Mouse (Mus musculus): ENCODE measurements at regions not wholly inside any gene's neighbourhood (a gene's known extent, or its start where the extent isn't known, plus 50 kb on each side); places are given as distances from the start of the nearest gene placed in this dataset.
A peak's percentile ranks its signal among the peaks of the same experiment; 100 is the strongest.

DNA sequence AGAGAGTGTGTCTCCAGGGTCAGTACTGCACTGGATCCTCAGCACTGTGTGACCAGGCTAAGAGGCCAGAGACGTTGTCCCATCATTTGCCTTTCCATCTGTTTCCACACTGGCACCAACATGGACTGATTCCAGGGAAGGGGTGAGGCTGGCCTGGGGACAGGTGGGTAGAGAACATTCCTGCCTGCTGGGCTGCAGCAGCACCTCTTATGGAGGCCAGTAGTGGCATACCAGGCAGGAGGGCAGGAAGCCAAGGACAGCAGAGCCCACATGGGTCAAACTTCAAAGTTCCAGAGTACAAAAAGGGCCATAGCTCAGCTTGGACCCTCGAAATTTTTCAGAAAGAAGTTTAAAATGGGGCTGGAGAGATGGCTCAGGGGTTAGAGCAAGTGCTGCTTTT is 115.4 kb upstream of the Ercc6l2 start:
- no peak for DNase-seq (ENCODE audit: low spot score)

DNA sequence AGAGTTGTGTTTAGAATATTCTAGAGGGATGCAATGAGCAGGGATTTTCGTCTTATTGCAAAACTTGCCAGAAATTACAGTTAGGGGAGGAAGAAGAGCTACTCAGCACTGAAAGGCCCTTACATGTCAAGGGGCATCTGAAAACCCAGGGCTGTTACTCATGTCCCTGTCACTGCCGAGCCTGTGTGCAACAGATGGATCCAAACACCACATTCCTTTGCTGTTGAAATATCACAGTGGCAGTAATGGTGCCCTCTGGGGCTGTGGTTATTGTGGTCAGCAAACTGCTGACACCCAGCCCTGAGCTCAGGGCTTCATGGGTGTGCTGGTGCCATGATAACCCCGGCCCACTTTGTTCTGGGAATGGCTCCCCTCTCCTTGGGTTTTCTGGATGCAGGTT is 114.3 kb upstream of the Ercc6l2 start:
- no peak for DNase-seq (ENCODE audit: low spot score)

DNA sequence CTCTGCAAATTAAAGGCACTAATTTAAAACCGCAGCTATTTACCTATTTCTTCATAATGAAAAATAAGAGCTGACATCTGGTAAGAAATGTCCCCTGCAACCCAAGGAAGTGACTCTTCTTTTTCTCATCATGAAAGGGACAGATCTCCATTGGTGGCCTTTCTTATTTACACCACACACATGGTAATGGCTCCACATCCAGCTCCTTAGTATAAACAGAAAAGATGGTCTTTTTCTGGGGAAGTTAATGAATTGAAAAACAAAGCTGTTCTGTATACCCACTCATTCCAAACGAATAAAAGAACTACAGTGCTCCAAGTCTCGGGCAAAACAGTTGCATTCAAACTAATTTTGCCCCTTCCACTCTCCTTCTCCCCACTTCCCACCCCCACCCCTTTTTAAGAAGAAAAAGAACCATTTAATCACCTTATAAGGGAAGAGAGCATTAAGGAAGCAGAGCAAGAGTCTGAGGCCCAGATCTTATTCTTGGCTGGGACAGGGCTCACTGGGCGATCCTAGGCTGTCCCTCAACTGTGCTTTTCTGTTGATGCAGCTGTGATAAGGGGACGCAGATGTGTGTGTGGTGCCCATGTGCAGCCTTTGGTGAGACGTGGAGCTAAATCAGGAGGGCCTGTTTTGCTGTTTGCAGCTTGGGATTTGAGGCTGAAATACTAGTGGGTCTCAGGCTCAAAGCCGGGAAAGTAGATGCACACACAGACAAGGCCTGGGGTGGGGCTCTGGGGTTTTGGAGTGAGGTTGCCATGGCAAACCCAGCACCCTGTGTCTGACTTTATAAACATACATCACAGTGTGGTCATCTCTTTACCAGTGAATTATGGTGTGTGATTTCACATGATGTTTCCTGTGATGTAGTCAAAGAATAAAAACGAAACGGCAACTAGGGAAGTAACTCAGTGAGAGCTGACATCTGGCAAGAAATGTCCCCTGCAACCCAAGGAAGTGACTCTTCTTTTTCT is 113.6 kb upstream of the Ercc6l2 start:
- peak; percentile 9 for DNase-seq (ENCODE audit: low spot score)

DNA sequence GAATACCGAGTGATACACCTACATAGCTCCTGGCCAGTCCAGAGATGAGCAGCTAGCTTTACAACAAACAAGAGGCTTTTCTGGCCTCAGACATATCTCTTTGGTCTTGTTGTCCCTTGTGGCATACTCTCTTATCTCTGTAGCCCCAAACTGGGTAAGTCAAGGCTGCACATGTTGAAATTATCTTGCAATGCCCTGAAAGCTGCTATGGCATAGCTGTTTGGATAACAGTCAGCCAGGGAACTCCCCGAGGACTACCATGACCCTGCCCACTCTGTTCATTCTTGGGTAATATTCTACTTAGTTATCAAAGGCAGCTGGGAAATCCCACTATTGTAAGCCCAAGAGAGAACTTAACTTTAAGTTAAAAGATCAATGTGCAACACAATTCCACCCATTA is 106.5 kb upstream of the Ercc6l2 start:
- no peak for DNase-seq (ENCODE audit: low spot score)

DNA sequence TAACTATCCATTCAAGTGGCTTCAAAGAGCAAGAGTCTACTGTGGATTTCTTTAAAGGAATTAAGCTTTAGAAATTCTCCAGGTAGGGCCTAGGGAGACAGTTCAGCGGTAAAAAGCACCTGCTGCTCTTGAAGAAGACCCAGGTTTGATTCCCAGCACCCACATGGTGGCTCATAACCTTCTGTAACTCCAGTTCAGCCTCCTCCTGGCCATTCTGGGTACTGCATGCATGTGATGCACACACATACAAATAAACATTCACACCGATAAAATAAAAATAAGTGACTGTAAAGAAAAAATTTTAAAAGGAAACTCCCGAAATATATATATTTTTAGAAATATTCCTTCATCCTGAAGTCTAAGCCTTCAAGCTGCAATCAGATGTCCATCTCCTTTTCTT is 101.9 kb upstream of the Ercc6l2 start:
- no peak for DNase-seq (ENCODE audit: low spot score)

DNA sequence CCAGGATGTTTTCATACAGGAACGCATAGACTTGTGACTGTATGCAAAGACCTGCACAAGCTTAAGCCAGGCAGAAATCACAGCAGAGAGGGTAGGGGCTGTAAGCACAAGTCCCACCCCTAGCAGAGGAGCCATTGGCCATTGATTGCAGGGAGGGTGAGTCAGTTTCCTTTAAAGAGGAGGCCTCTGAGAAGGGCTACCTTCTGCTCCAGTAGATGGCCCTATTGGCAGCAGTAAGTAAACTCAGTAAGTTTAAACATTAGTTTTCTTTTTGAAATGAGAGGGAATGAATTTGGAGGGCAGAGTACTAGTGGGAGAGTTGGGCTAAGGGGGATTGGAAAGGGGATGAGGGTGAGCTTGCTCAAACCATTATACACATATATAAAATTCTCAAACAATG is 98.5 kb upstream of the Ercc6l2 start:
- DNase-seq (ENCODE audit: low spot score), result no peak

DNA sequence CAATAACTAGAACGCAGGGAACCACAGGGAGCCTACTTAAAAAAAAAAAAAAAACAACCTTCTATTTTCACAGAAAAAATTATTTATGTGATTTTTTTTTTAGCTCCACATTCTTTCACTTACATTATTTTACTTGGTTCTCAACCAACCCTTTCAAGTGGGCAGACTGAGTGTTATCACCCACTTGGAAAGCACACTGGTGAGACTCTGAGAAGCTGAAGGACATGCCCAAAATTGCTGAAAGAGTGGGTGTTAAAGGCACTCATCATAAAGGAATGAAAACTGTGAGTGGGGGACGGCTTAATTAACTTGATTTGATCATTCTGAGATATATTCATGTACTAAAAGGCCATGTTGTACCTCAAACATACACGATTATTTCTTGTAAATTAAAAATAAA is 97.8 kb upstream of the Ercc6l2 start:
- no peak for DNase-seq (ENCODE audit: low spot score)

DNA sequence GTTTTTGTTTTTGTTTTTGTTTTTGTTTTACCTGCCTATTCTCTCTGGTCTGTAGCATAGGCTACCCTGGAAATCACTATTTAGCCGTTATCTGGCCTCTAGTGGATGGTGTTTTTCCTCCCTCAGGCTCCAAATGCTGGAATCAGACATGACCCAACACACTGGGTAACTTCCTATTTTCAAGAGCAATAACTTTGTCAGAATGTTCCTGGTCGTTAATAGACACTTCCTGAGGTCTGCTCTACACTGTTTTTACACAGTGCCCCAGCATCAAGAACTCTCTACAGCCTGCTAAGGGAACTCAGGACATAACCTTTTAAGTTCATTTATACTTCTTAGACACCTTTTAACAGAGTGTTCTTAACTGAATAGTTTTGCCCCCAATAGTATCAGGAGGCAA is 96.3 kb upstream of the Ercc6l2 start:
- DNase-seq (ENCODE audit: low spot score), result no peak

DNA sequence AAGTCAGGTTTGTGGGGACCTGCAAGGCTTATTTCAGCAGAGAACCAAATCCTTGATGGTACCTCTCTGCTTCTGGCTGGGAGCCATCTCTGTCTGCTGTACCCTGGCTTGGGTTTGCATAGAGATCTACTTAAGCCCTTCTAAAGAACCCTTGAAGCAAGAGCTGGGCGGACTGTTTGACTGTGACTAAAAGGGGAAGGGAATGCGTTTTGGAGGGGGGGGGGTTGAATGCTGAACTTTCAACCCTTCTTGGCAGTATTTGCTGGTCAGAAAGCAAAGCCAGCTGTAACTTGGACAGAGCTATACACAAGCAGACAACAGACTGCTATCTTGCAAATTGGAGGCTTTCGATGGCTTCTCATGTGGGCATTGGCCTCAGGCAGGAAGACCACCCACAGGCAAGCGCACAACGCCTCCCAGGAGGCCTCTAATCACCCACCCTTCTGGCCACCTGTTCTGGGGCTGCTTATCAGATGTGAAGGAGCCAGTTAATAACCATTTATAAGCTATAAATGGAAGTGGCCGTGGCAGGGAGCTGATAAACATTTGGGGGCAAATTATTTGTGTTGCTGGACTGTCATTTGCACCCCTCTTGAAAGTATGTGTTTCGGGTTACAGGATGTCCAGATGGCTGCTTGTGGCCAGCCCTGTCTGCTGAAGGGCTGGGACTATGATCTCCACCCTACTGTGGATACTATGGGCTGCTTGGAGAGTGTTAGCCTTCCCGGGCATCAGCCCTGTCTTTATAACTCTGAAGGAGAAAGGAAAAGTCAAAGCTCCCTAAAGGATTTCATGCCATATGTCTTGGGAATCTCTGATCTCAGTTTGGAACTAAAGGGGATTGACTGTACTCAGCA is 95.5 kb upstream of the Ercc6l2 start:
- DNase-seq (ENCODE audit: low spot score), result no peak

DNA sequence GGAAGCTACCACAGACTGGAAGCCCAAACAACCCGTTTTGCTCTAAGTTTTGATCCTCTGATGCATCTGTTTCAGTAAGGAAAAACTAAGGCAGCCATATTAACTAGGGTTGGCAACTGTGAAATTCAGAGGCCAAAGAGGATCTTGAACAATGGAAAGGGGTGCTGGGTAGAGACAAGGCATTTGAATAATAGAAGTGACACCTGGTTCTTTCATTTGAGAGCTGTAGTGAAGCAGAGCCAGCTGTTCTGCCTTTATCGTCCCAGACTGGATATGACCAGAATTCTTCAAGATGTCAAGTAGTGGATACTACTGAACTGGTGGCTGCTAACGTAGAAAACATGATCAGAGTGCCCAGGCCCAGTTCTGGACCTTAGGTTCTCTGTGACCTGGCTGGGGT is 94.4 kb upstream of the Ercc6l2 start:
- no peak for DNase-seq (ENCODE audit: low spot score)

DNA sequence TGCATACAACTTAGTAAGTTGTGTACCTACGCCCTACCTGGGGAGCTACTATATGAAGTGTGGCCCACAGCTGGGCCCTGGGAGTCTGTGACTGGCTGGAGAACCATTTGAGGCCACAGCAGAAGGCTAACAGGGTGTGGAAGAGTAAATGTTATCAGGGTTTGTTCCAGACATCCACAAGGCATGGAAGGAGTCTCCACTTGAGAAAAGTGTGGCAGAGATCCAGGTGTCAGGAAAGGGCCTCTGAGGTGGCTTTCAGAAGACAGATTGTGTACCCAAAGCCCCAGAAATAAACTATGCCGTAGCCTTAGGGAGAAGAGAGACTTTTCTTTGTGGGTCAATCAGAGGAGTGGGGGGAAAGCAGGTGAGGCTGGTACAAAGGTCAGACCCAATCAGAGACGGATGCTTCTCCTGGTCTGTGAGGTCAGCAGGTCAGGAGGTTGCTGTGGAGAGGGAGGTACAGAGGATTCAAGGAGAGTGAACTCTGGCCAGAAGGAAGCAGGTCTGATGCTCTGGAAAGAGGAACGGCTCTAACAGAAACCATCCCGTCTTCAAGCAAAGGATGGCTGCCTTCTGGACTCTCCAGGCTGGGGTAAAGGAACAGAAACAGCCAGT is 93.9 kb upstream of the Ercc6l2 start:
- no peak for DNase-seq (ENCODE audit: low spot score)

DNA sequence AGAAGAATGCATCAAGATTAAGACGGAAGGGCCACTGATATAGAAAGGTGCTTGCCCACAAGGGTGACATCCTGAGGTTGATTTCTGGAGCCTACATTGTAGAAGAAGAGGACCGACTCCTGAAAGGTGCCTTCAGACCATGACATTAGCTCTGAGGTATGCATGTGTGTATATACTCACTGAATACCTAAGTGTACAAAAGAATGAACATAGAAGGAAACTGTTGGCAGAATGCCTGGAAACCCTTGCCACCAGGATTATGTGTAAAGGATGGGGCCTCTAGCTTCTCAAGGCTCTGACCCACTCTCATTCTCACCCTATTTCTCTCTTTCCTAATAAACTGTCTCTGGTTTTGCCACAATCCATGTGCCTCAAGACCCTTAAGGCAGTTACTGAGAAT is 90.7 kb upstream of the Ercc6l2 start:
- no peak for DNase-seq (ENCODE audit: low spot score)

DNA sequence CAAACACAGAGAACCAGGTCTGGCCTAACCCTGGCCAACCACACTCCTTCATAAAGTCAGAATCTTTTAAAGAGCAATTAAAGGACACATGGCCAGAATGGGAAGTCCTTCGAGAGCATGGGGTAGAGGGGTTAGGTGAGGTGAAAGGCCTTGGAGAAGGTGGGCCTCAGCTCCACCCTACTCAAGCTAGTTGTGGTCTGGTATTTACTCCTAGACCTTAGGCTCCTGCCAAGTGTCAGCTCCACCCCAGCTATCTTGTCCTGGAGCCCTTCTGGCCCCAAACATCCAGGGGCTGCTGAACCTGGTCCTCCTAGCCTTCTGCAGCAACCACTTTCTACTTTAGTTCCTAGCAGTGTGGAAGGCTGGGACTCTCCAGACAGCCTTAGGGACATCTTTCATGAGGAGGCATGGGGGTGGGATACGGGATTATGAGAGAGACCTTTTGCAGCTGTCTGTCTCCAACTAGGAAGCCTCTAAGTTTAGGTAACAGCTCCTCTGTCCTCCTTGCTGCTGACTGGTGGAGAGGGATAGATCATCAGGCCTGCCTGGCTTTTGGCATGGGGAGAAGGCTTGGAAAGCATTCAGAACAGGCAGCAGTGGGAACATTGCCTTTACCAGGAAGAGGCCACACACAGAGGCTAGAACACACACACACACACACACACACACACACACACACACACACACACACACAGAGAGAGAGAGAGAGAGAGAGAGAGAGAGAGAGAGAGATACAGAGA is 90.0 kb upstream of the Ercc6l2 start:
- DNase-seq (ENCODE audit: low spot score), result no peak

DNA sequence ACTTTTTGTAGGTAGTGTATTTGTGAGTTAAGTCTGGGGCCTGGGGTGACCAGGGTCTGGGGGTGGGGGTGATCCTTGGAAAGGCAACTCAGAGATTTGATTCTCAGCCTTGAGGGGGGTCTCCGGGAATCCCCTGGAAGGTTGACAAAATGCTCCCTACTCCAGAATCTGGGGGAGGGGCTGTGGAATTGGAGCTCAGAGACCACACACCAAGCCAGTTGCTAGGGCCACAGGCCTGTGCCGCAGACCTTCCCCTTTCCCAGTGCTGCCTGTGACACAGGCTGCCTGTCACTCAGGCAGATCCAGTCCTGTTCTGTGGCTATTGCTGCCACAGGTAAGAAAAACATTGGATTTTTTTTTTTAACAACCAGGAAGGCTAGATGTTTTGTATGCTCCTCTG is 89.0 kb upstream of the Ercc6l2 start:
- no peak for DNase-seq (ENCODE audit: low spot score)

DNA sequence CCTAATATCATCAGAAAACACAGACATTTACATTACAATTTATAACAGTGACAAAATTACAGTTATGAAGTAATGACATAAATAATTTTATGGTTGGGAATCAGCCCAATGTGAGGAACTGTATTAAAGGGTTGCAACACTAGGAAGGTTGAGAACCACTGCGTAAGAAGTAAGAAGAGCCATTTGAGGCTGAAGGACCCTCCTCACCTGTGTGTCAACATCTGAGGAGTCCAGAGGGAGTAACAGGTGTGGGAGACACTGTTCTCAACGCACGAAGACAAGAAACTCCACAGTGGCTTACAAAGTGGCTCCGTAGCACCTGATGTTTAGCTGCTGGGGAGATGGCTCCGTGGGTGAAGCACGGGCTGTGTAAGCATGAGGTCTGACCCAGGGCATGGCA is 88.5 kb upstream of the Ercc6l2 start:
- DNase-seq (ENCODE audit: low spot score), result no peak

DNA sequence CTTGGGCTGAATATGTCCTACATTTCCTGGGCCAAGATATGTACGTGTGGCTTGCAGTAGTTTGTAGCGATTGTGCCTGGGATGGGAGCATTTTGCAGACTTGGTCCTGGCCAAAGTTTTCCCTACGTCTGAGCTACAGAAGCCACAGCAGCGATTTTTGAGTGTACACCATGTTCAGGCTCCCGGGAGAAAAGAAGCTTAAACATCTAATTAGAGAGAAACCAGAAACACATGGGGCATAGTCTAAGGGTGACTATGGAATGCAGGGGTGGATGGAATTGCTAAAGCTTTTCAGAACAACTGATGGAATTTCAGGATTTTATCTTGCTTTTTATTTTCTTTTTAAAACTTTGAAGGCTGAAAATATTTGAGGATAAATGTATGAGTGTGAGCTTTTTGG is 79.3 kb upstream of the Ercc6l2 start:
- no peak for DNase-seq (ENCODE audit: low spot score)

DNA sequence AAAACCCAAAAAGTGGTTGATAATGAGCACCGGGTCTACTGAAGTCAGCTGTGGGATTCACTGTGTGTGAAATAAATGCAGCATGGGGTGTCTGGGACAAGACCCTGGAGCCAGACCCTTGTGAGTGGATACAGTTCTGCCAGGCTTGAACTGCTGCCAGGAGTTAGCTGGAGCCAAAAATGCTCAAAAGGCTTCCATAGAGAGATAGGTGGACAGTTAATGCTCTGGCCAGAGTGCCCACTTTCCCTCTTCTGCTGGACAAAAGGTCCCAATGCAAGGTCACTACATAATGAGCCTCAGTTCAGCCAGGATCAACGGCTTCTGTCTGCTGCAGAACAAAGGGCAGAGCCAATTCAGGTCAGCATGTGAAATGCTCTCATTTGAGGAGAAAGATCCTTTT is 73.2 kb upstream of the Ercc6l2 start:
- DNase-seq (ENCODE audit: low spot score), result no peak

DNA sequence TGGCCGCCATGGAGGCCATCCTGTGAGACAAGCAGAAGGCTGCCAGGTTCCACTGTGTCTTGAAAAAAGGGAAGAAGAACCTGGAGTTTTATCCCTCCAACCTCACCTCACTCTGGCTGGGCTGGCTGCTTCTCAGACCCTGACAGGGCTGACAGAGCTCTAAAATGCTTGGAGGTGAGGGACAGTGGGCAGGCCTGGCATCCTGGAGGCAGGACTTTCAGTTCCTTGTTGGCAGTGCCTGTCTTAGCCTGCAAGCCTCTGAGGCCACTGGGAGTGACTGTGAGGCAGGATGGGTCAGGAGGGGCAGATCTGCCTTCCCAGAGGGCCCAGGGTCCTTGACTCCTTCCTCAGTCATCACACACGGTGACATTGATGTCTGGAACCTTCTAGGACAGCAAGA is 66.3 kb upstream of the Ercc6l2 start:
- DNase-seq (ENCODE audit: low spot score), result no peak

DNA sequence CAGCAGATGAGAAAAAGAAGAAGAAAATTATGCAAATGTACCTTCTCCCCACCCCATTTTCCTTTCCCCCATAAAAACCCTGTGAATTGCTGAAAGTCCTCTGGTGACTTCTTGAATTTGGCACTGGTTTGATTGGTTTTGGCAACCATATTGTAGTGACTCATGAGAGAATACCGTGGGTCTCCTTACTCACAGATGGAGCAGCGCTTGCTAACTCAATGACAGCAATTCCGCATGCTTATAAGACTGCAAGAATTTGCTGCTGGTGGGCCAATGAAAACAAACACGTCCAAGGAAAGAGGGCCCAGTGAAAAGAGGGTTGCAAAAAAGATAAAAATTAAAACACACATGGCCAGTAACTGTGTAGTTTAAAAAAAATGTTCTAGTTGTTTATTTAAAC is 65.0 kb upstream of the Ercc6l2 start:
- no peak for DNase-seq (ENCODE audit: low spot score)

DNA sequence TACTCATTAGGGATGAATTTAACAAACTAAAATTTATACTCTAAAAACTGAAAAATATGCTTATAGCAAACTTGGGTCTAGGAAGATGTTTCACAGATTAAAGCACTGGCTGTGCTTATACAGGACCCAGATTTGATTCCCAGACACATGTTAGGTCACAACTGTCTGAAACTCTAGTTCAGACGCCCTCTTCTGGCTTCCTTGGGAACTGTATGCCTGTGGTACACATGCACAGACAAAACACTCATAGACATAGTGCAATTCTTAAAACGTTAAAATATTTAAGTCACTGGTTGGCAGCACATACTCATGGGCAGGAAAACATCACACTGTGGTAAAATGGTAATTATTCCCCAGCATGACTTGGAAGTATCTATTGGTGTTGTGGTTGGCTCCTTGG is 63.8 kb upstream of the Ercc6l2 start:
- no peak for DNase-seq (ENCODE audit: low spot score)

DNA sequence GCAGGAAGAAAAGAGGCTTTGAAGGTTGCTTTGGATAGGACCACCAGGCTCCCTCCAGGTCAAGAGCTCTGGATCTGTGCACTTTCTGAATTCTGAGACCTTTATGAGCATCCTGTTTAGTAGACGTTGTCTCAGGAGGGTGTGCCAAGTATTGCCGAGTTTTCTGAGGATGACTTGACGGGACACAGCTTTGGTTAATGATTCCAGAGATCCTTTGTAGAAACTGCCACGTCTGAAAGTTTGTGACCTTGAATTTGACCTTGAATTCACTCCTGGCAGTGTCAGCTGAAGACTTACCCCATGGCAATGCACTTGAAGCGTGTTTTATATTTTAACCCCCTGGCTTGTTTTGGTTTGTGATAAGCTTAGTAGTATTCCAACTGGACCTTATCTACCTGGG is 58.0 kb upstream of the Ercc6l2 start:
- no peak for DNase-seq (ENCODE audit: low spot score)

DNA sequence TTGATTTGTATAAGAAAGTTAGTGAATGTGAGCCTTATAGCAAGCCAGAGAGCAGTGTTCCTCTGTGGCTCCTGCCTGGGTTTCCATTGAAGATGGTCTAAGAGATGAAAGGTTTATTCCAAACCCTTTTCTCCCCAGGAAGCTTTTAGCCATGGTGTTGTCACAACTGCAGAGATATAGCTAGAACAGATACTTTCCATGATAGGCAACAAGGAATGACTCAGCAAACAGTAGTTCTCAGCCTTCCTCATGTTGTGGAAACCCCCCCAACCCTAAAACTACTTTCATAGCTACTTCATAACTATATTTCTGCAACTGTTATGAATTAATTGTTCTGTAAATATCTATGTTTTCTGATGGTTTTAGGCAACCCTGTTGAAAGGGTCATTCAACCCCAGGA is 53.5 kb upstream of the Ercc6l2 start:
- no peak for DNase-seq (ENCODE audit: low spot score)
